Mouse (Mus musculus) heart, embryonic 16.5 days (tissue): Measurements from ENCODE around the gene Glrb. TPM values are rescaled to one million over a fixed set of nuclear protein-coding genes. Genes with fewer than 3 reads are reported as not detected.

ENCODE experiments used
- polyA plus RNA-seq: library from polyadenylated mRNA; unstranded; fragments of >200 nt; fragmentation: Nextera tagmentation; extraction: Ambion mirVana; gene quantifications from 2 replicates; pipeline ENCODE4 v1.2.1, GENCODE M21; 2015

The Glrb gene
- polyA plus RNA-seq, 1 experiment from 2014 or later, result 2.1 TPM

Other genes starting within 250 kb of the Glrb start
- 0.35 and 0.50 TPM in 2 replicates for gene Gria2, start 110.8 kb downstream of the Glrb start, polyA plus RNA-seq
- gene Pdgfc, start 122.8 kb upstream of the Glrb start, polyA plus RNA-seq, result 3.4 and 3.5 TPM in 2 replicates